Mouse (Mus musculus) left cerebral cortex, adult 8-10 months (tissue): ENCODE measurements at regions not wholly inside any gene's neighbourhood (a gene's known extent, or its start where the extent isn't known, plus 50 kb on each side); places are given as distances from the start of the nearest gene placed in this dataset.
A peak's percentile ranks its signal among the peaks of the same experiment; 100 is the strongest.

Source experiments
- DNase-seq, 2 experiments: peaks; one replicate each; pipeline ENCODE4 v3.0.0; 2022; ENCODE audit warnings: low spot score in 2 of 2

DNA sequence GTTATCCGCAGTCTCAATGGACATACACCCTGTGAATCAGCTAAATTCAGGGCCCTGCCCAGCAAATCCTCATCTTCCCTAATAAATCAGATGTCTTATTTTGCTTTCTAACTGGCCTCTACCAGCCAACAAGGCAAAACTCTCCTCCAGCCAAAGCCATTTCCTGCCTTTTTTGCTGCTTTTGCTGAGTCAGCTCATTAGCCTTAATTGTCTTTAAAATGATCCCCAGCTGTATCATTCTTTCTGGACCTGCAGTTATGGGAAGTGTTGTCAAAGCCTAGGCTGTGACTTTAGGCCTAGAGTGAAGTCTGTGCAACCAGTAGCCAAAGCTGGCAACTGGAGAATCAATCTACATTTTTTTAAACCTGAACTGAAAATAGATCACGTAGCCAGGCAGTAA is 81.4 kb downstream of the Mtpn start:
- no peak for DNase-seq

DNA sequence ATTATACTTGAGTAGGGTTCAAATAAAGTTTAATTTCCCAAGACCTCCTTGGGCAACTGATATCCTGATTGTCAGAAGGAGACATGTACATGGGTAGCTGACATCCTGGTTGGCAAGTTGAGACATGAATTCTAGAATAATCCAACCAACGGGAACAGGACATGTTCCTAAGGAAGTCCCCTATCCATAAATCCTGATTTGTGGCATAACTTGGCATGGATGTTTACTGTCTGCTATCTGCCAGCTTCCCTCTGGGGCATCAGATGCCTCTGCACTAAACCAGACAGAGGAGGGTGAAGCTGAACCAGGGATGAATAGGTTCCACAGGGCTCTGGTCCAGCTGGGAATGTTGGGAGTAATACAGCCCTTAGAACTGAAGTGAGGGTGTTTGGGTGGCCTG is 94.7 kb downstream of the Mtpn start:
- DNase-seq: no peak

DNA sequence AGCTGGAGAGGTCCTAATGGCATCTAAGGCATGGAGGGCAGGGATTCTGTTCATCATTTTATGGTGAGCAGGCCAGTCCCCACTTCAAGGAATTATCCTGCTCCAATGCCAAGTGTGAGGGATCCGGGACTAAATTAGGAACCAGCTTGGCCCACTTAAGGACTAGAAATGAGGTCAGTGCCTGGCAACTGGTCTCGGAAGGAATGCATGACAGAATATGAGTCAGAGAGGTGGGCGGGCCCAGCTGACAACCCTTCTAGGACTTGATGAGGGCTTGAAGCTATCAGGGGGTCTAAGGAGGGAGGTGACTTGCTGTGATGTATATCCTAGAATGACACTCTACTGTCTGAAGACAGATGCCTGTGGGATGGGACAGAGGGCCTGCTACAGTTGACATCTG is 100.4 kb upstream of the Fam180a start:
- DNase-seq: peak in 1 of 2 experiments; percentile 77

DNA sequence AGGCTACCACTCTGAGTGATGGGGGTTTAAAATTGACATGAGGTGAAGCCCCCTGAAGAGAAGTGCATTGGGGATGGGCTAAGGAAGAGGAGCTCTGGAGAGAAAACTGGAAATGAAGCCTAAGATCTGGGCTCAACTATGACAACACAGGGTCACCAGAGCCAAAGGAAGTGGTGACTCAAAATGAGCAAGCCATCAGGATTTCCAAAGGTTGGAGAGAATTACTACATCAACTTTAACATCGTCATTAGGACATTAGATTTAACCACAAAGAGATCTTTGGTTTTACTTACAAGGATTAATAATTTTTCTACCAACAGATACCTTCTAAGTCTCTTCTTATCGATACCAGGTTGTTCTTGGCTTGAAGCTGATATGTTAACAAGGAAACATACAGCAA is 98.6 kb upstream of the Fam180a start:
- no peak for DNase-seq

DNA sequence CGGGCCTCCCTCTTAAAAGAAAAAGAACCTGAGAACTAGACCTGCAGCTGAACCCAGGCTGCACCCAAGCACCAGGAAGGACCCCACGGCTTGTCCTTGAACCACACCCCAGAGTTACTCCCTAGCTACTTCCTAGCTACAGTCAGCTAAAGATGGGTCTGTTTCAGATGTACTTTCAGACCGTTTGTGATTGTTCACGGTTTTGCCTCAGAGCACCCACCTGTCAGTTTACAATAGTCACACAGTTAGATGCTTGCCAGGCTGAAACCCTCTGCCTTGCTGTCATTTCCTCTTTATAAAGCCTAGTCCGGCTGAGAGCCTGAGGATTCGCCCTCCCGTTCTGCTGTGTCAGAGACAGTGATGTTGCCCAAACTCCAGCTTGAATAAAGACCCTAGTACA is 95.0 kb upstream of the Fam180a start:
- DNase-seq: no peak

DNA sequence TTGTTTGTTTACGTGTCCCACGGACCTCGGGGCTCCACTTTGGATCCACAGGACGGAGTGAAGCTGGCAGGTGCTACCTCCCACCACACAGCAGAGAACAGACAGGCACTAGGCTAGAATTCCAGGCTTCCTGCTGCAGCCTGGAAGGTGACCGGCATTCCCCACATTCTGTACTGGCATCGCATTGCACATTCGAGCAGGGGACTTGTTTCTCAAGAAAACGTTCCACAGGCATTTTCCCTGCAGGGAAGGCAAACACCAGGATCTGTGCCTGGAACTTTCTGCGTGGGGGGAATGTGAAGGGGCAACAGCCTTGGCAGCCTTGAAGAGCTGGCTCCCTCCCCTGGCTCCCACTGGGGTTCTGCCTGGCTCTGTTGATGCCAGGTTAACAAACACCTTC is 79.1 kb upstream of the Fam180a start:
- DNase-seq: peak in 1 of 2 experiments; percentile 15

DNA sequence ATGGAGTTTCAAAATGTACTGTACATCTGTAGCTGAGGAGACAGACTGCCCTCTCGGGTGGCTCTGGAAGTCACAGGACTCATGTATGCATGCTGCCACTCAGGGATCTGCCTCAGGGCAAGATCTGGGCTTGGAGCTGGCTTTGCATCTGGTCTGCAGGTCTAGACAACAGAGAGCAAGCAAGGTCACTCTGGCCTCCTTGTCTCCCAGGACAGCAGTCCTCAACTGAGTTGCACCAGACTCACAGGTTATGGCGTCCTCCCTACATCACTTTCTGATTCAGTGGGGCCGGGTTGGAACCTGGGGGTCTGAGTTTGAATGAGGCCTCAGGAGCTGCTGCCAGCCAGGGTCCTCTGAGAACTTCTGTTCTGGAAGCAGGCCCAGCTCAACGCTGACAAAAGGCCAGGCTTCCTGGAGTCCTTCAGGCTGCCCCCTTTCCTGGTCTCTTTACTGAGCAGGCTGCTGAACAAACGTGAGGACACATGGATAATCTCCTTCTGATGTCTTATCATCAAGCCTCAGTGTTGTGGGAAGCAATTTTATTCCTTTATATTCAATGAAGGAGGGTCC is 77.5 kb upstream of the Fam180a start:
- DNase-seq: no peak

DNA sequence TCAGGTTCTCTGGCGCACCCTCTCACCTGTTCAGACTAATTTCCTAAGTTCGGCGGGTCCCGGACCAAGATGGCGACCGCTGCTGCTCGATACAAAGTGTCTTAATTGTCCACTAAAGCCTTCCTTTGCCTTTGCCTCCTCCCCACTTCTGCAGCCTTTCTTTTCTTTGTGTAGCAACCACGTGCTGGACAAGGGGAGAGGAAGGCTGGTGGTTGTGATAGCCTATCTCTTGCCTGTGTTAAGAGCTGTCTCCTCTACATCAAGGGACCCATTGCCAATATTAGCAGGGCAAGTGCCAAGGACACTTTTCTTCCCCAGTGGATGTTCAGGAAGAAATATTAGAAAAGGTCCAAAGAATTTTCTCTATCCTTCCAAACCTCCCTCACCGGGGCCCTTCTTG is 69.8 kb upstream of the Fam180a start:
- DNase-seq: no peak

DNA sequence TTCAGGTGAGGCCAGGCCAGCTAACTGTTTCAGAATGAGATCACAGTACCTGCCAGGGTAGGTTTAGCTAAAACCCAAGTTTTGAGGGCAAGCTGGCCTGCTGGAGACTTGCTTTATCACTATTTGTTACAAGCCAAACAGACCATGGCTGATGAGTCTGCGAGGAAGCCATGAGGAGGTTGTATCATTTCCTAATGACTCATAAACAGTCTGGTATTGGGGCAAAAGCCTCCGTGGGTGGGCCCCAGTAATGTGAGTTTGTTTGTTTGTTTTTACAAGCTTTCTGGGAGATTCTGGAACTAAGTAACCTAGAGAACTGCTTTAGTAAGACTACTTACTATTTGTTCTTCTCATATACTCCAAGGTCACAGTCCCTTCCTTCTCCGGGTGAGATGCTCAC is 62.9 kb upstream of the Fam180a start:
- DNase-seq: no peak

DNA sequence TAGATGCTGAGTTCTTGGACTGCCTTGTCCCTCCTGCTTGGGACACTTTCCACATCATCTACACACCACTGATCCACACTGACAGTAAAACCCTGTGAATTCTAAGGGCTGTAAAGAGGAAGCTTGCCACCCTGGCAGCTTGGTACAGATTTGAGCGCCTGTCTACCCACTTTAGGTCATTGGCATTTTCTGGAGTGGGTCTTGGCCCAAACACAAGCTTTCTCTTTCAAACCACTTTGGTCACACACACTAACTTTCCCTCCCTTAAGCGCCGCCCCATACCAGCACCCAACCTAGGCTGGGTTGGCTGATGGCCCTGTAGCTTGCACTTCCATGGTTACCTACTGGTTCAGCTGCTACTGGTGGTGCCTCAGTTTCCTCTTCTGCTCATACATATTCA is 55.6 kb upstream of the Fam180a start:
- no peak for DNase-seq

DNA sequence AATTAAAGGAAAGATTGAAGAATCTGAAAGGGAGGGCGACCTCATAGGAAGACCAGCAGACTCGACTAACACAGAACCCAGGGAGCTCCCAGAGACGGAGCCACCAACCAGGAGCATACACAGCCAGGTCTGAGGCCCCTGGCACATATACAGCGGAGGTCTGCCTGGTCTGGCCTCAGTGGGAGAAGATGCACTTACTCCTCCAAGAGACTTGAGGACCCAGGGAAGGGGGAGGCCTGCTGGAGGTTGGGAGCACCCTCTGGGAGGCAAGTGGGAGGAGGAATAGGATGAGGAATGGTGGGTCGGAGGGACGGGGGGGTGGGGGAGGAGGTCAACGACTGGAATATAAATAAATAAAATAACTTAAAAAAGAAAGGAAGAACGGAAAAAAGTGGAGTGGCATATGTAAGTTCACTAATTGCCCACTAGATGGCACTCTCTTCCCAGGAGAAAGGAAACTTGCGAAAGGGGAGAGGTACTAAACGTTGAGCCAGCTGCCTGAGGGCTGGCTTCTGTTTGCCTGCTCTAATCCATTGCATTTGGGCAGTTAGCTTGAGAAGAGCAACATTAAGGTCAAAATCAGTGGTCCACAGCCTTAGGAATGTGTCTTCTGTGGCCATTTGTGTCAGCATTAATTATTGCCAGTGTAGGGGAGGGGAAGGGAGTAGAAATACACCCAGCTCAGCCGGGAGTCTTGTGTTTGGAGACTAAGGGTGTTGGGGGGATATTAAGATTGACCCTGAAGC is 55.0 kb upstream of the Fam180a start:
- DNase-seq: peak in 1 of 2 experiments; percentile 16

DNA sequence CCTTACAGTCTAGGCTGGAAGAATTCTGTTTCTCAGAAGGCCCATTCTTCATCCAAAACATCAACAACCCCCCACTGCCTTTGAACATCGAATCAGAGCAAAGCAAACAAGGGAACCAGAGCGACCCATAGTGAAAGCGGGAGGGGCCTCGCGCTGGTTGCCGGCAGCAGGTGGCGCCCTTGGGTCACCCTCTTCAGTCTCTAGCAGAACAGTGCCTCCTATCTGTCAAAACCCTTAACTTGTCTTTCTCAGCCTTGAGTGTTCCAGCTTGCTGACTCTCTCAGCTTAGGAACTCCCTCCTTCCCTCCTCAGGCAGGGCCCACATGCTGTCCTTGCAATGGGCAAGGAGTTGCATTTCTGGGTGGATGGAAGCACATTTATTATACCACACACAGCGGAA is 53.9 kb upstream of the Fam180a start:
- DNase-seq: peak; percentile 51 to 58

DNA sequence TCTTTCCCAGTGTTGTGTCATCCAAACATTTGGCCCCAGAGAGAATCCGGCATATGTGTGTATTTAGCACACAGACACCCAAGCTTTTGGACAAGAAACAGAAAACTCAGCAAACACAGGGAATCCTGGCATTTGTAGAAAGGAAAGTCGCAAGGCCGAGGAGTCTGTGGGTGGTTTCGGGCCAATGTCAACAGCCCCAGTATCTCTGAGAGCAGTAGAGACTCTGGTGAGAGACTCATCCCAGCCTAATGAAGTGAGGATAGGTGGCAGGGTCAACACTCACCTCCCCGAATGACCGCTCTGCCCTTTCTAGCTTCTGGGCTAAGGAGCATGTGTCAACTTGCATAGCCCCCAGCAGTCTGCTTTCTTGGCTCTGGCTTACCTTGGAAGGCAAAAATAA is 52.9 kb upstream of the Fam180a start:
- DNase-seq: no peak

DNA sequence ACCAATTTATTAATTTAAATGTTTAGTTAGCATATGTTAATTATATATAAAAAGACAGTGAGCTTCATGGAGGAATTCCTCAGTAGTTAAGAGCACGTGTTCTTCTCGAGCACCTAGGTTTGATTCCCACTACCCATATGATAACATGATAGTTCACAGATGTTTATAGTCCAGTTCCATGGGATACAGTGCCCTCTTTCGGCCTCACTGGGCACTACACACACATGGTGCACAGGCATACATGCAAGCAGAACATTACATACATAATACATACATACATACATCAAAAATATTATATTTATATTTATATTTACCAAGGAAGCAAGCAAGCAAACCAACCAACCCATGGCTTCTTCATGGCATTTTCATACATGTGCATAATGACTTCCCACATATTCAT is 51.6 kb upstream of the Fam180a start:
- DNase-seq: no peak

DNA sequence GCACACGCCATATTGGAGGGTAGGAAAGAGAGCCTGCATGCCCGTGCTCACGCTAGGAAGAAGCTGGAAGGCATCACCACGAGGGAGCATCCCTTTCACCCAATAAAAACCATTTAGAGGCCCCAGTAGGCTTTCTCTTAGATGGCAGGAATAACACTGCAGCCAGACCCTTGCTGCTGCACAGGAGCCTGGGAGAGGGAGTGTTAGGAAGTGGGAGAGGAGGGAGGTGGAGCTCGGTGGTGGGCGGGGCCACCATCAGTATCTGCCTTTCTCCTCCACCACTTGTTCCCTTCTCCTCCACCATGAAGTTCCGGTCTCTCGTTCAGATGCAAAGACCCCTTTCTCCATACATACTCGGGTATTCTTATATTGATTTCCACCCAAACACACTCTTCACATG is 50.6 kb upstream of the Fam180a start:
- no peak for DNase-seq
